Mouse (Mus musculus) lung, postnatal 0 days (tissue): Measurements from ENCODE around the gene Tmem178b.

Experiments used
- CTCF ChIP-seq: IDR thresholded peaks from 2 replicates; pipeline ENCODE4 v1.5.1; 2016; ENCODE audit warnings: antibody characterized with exemption, mild to moderate bottlenecking
- EP300 ChIP-seq: IDR thresholded peaks from 2 replicates; pipeline ENCODE4 v1.6.1; 2016; ENCODE audit warnings: antibody characterized with exemption, mild to moderate bottlenecking, control low read depth

DNA sequence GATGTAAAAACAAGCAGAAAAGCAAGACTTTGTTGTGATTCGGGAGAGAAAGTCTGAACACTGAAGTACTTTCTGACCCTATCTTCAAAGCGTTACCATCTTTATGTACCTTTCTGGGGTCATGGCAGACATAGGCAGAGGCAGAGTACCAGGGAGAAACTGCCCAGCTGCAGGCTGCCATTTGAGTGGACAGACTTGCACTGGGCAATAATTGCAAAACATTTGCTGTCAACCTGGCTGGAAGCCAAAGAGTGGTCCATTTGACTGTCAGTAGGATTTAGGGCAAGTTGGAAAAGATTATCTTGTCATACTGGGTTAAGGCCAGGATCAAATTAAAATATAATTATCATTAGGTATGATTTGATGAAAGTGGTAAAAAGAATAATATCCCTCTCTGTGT lies 247.1 kb downstream of the Tmem178b start:
- TF ChIP-seq CTCF, result no peak
- TF ChIP-seq EP300, result no peak
